Mouse (Mus musculus) forebrain, embryonic 15.5 days (tissue): ENCODE results near the gene Rin3. TPM values are rescaled to one million over a fixed set of nuclear protein-coding genes. Genes with fewer than 3 reads are reported as not detected.
A peak's percentile ranks its signal among the peaks of the same experiment; 100 is the strongest.

ENCODE experiments used
- ATAC-seq: fragments of 200-750 bp; cut with Nextera tagmentation; replicated peaks from 2 replicates; pipeline ENCODE4 v1.8.0; 2017; ENCODE audit warnings: mild to moderate bottlenecking, moderate TSS enrichment, moderate library complexity
- H3K27ac ChIP-seq: fragments of 300-500 bp; sonication (generic); replicated peaks from 2 replicates; pipeline ENCODE4 v1.5.1; 2015; ENCODE audit warnings: mild to moderate bottlenecking, inconsistent platforms
- H3K27me3 ChIP-seq: fragments of 300-500 bp; sonication (generic); 2 replicates; pipeline ENCODE4 v1.6.1; 2015; ENCODE audit warnings: inconsistent platforms
- H3K36me3 ChIP-seq: fragments of 300-500 bp; sonication (generic); 2 replicates; pipeline ENCODE4 v1.6.1; 2015; ENCODE audit warnings: mild to moderate bottlenecking, inconsistent platforms
- H3K4me1 ChIP-seq: fragments of 300-500 bp; sonication (generic); 2 replicates; pipeline ENCODE4 v1.6.1; 2015; ENCODE audit warnings: inconsistent platforms
- H3K4me2 ChIP-seq: fragments of 300-500 bp; sonication (generic); replicated peaks from 2 replicates; pipeline ENCODE4 v1.6.1; 2015; ENCODE audit warnings: mild to moderate bottlenecking, inconsistent platforms
- H3K4me3 ChIP-seq: fragments of 300-500 bp; sonication (generic); 2 replicates; pipeline ENCODE4 v1.5.1; 2015; ENCODE audit warnings: mild to moderate bottlenecking, inconsistent platforms
- H3K9ac ChIP-seq: fragments of 300-500 bp; sonication (generic); replicated peaks from 2 replicates; pipeline ENCODE4 v1.6.1; 2015; ENCODE audit warnings: mild to moderate bottlenecking, inconsistent platforms
- H3K9me3 ChIP-seq: fragments of 300-500 bp; sonication (generic); 2 replicates; pipeline ENCODE4 v1.6.1; 2016; ENCODE audit warnings: inconsistent platforms
- WGBS: fragments of 180-500 bp; shearing (Covaris S2); methylation state at CpG from one replicate; pipeline ENCODE4 v1.1.7; 2015; ENCODE audit warnings: mixed read lengths; 5-methylcytosine and 5-hydroxymethylcytosine counted together
- polyA plus RNA-seq: library from polyadenylated mRNA; unstranded; fragments of >200 nt; fragmentation: Nextera tagmentation; extraction: Ambion mirVana; gene quantifications from 2 replicates; pipeline ENCODE4 v1.2.1, GENCODE M21; 2015

The Rin3 gene
- polyA plus RNA-seq, 1 experiment from 2014 or later: 1.3 TPM

GRCm38 (mm10) chr12:102437952-102438351, 155.1 kb downstream of the Rin3 start:
- Histone ChIP-seq H3K4me1 (peaks cover 22% of the 10 kb centered on the region), H3K27me3 (no peaks in the 10 kb centered on the region), H3K4me2 (no peak overlapping the region), H3K36me3 (no peaks in the 10 kb centered on the region), H3K4me3 (peak overlapping the region; percentile 78; the same call in 1 of the 2 replicates), H3K27ac (no peak overlapping the region), H3K9me3 (no peaks in the 10 kb centered on the region), H3K9ac (no peak overlapping the region)
- ATAC-seq: no peak
- WGBS: 84% methylated on average over 5 of the region's 5 CpGs

GRCm38 (mm10) chr12:102438983-102439631, 156.3 kb downstream of the Rin3 start:
- H3K27me3 ChIP-seq: no peaks in the 10 kb centered on the region
- peak; percentile 59 for ATAC-seq
- H3K9ac ChIP-seq: peak overlapping the region; percentile 77
- 3% methylated on average over 20 of the region's 20 CpGs for WGBS
- peak overlapping the region; percentile 78 for H3K4me3 ChIP-seq
- H3K4me2 ChIP-seq: peak overlapping the region; percentile 62
- H3K9me3 ChIP-seq: no peaks in the 10 kb centered on the region
- no peaks in the 10 kb centered on the region for H3K36me3 ChIP-seq
- peak overlapping the region; percentile 64 for H3K27ac ChIP-seq
- H3K4me1 ChIP-seq: peaks cover 22% of the 10 kb centered on the region

GRCm38 (mm10) chr12:102439632-102440023, 156.8 kb downstream of the Rin3 start, which contains the start of gene Lgmn:
Gene Lgmn, minus strand, starts transcription at chr12:102439813.
- Histone ChIP-seq H3K4me2 (peak within 1 kb of the TSS; percentile 62), H3K9me3 (no peaks in the 10 kb centered on the region), H3K27me3 (no peaks in the 10 kb centered on the region), H3K27ac (peak within 1 kb of the TSS; percentile 74), H3K4me3 (peak within 1 kb of the TSS; percentile 78), H3K9ac (peak within 1 kb of the TSS; percentile 77), H3K36me3 (no peaks in the 10 kb centered on the region), H3K4me1 (peaks cover 22% of the 10 kb centered on the region)
- ATAC-seq: peak; percentile 100
- WGBS: under 1% methylated on average over 28 of the region's 28 CpGs

Other genes with a start within 250 kb of the Rin3 start
- 1.2 and 1.3 TPM in 2 replicates for gene Slc24a4, start 154.3 kb upstream of the Rin3 start, polyA plus RNA-seq
- gene Lgmn, start 156.8 kb downstream of the Rin3 start, polyA plus RNA-seq: 67.3 and 73.1 TPM in 2 replicates
- gene Golga5, start 186.1 kb downstream of the Rin3 start, polyA plus RNA-seq: 32.0 and 32.4 TPM in 2 replicates